Mouse (Mus musculus): ENCODE measurements around the gene Olfr766-ps1. TPM values are rescaled to one million over a fixed set of nuclear protein-coding genes. Genes with fewer than 3 reads are reported as not detected.
A peak's percentile ranks its signal among the peaks of the same experiment; 100 is the strongest.
"Not testable (repeated sequence)": the region's sequence is repeated elsewhere in the genome, so short reads cannot be mapped to it uniquely, and the experiment has no call there.

Olfr766-ps1 gene
- polyA plus RNA-seq (2015; fragmentation: Nextera tagmentation; extraction: Ambion mirVana): not detected in 2 replicates

DNA sequence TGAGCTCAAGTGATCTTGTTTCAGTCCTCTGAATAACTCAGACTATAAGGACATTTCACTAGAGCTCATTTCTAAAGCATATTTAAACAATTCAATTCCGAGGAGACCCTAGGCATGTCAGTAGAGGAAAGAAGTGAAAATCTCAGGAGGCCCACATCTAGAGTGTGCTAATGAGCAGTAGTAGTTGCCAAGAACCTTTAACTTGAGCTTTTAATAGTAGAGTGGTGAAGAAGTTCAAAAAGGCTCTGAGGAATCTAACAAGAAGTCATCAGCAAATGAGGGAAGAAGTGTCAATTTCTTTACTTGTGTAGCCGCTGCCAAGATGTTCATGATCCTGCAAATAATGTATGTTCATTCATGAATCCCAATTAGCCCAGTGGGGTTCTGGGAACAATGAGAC is at the start of gene Olfr766-ps1:
Olfr766-ps1 (minus strand) TSS at position 101 of the 400 bp plus-strand sequence.
- 92% methylated on average over 2 of the region's 2 CpGs for WGBS
- Histone ChIP-seq H3K4me1 (replicated peaks) (no peaks in the 10 kb centered on the region), H3K4me2 (replicated peaks) (no peak within 1 kb of the TSS), H3K9ac (replicated peaks) (no peak within 1 kb of the TSS), H3K4me3 (replicated peaks) (no peak within 1 kb of the TSS), H3K27ac (no peak within 1 kb of the TSS), H3K36me3 (no peaks in the 10 kb centered on the region), H3K27me3 (no peaks in the 10 kb centered on the region), H3K9me3 (no peaks in the 10 kb centered on the region)
- no peak for ATAC-seq

GRCm38 (mm10) chr10:129117761-129118160 is 49.0 kb upstream of the Olfr766-ps1 start, which contains the start of gene Olfr769:
Gene Olfr769 (minus strand): TSS chr10:129117861.
- H3K36me3 ChIP-seq: no peaks in the 10 kb centered on the region
- no peaks in the 10 kb centered on the region for H3K27me3 ChIP-seq
- no peak within 1 kb of the TSS for H3K4me3 ChIP-seq (replicated peaks)
- 86% methylated on average over 2 of the region's 2 CpGs for WGBS
- no peak within 1 kb of the TSS for H3K27ac ChIP-seq
- no peaks in the 10 kb centered on the region for H3K9me3 ChIP-seq
- H3K4me2 ChIP-seq (replicated peaks): no peak within 1 kb of the TSS
- no peak for ATAC-seq
- H3K9ac ChIP-seq (replicated peaks): no peak within 1 kb of the TSS
- H3K4me1 ChIP-seq (replicated peaks): no peaks in the 10 kb centered on the region

GRCm38 (mm10) chr10:129115146-129115545 is 46.4 kb upstream of the Olfr766-ps1 start:
- no peaks in the 10 kb centered on the region for H3K9me3 ChIP-seq
- H3K4me1 ChIP-seq (replicated peaks): no peaks in the 10 kb centered on the region
- no peaks in the 10 kb centered on the region for H3K36me3 ChIP-seq
- H3K4me2 ChIP-seq (replicated peaks): no peak overlapping the region
- no peak for ATAC-seq
- no peak overlapping the region for H3K27ac ChIP-seq
- no peaks in the 10 kb centered on the region for H3K27me3 ChIP-seq
- WGBS: 92% methylated on average over 3 of the region's 3 CpGs
- no peak overlapping the region for H3K4me3 ChIP-seq (replicated peaks)
- H3K9ac ChIP-seq (replicated peaks): no peak overlapping the region

DNA sequence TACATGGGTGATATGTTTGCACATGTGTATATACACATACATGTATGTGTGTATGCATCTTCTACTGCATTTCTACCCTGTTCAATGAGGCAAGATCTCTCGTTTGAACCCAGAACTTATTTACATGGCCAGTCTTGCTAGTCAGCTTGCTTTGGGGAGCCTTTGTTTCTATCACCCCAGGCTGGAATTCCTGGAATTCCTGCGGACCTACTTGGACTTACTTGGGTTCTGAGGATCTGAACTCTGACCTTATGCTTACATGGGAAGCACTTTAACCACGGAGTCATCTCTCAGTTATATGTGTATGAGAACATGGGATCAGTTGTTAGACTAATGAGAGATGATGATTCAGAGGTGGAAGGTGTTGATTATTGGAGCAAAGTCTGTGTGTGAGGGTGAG is 32.5 kb upstream of the Olfr766-ps1 start:
- Histone ChIP-seq H3K36me3 (no peaks in the 10 kb centered on the region), H3K4me2 (replicated peaks) (no peak overlapping the region), H3K9ac (replicated peaks) (no peak overlapping the region), H3K27me3 (no peaks in the 10 kb centered on the region), H3K4me3 (replicated peaks) (no peak overlapping the region), H3K9me3 (no peaks in the 10 kb centered on the region), H3K4me1 (replicated peaks) (no peaks in the 10 kb centered on the region), H3K27ac (no peak overlapping the region)
- no peak for ATAC-seq
- WGBS: 43% methylated on average over 3 of the region's 3 CpGs

GRCm38 (mm10) chr10:129099275-129099674 is 30.5 kb upstream of the Olfr766-ps1 start, which contains the start of gene Olfr768:
Gene Olfr768 (minus strand): TSS chr10:129099375.
- Histone ChIP-seq H3K4me1 (replicated peaks) (no peaks in the 10 kb centered on the region), H3K4me3 (replicated peaks) (no peak within 1 kb of the TSS), H3K27ac (no peak within 1 kb of the TSS), H3K9me3 (no peaks in the 10 kb centered on the region), H3K9ac (replicated peaks) (no peak within 1 kb of the TSS), H3K36me3 (no peaks in the 10 kb centered on the region), H3K4me2 (replicated peaks) (no peak within 1 kb of the TSS), H3K27me3 (no peaks in the 10 kb centered on the region)
- no peak for ATAC-seq
- 90% methylated on average over 1 of the region's 1 CpGs for WGBS

- not testable (repeated sequence) for H3K9ac ChIP-seq (replicated peaks); H3K36me3 ChIP-seq; H3K4me1 ChIP-seq (replicated peaks); H3K4me3 ChIP-seq (replicated peaks); H3K4me2 ChIP-seq (replicated peaks); ATAC-seq; H3K27me3 ChIP-seq; H3K9me3 ChIP-seq; H3K27ac ChIP-seq
Measured at GRCm38 (mm10) chr10:129082810-129083209, 14.0 kb upstream of the Olfr766-ps1 start, which contains the start of gene Olfr767. Gene Olfr767 (minus strand): TSS chr10:129082910.

GRCm38 (mm10) chr10:129049898-129050297 is 18.9 kb downstream of the Olfr766-ps1 start, which contains the start of gene Olfr765:
Gene Olfr765 (minus strand): TSS chr10:129049998.
- not testable (repeated sequence) for H3K4me1 ChIP-seq (replicated peaks); H3K4me2 ChIP-seq (replicated peaks); H3K9me3 ChIP-seq; ATAC-seq; H3K4me3 ChIP-seq (replicated peaks); H3K36me3 ChIP-seq; H3K27ac ChIP-seq; H3K27me3 ChIP-seq; H3K9ac ChIP-seq (replicated peaks)

DNA sequence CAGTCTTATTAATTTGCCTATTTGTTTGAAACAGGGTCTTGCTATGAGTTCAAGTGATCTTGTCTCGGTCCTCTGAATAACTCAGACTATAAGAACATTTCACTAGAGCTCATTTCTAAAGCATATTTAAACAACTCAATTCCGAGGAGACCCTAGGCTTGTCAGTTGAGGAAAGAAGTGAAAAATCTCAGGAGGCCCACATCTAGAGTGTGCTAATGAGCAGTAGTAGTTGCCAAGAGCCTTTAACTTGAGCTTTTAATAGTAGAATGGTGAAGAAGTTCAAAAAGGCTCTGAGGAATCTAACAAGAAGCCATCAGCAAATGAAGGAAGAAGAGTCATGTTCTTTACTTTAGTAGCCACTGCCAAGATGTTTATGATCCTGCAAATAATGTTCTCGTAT is 29.0 kb downstream of the Olfr766-ps1 start, which contains the start of gene Olfr764-ps1:
Olfr764-ps1 (minus strand) TSS at position 101 of the 400 bp plus-strand sequence.
- H3K27ac ChIP-seq: no peak within 1 kb of the TSS
- ATAC-seq: no peak
- H3K4me3 ChIP-seq (replicated peaks): no peak within 1 kb of the TSS
- H3K36me3 ChIP-seq: no peaks in the 10 kb centered on the region
- no peaks in the 10 kb centered on the region for H3K9me3 ChIP-seq
- no peaks in the 10 kb centered on the region for H3K4me1 ChIP-seq (replicated peaks)
- H3K27me3 ChIP-seq: no peaks in the 10 kb centered on the region
- no peak within 1 kb of the TSS for H3K9ac ChIP-seq (replicated peaks)
- H3K4me2 ChIP-seq (replicated peaks): no peak within 1 kb of the TSS
- WGBS: 84% methylated on average over 3 of the region's 3 CpGs

- Histone ChIP-seq H3K36me3 (no peaks in the 10 kb centered on the region), H3K4me2 (replicated peaks) (no peak overlapping the region), H3K27me3 (no peaks in the 10 kb centered on the region), H3K27ac (no peak overlapping the region), H3K4me1 (replicated peaks) (no peaks in the 10 kb centered on the region), H3K9ac (replicated peaks) (no peak overlapping the region), H3K9me3 (no peaks in the 10 kb centered on the region), H3K4me3 (replicated peaks) (no peak overlapping the region)
- ATAC-seq: no peak
- WGBS: 84% methylated on average over 2 of the region's 2 CpGs
Measured at GRCm38 (mm10) chr10:129028343-129028742, 40.4 kb downstream of the Olfr766-ps1 start.

- Histone ChIP-seq H3K27ac (no peak overlapping the region), H3K4me1 (replicated peaks) (no peaks in the 10 kb centered on the region), H3K9me3 (no peaks in the 10 kb centered on the region), H3K4me3 (replicated peaks) (no peak overlapping the region), H3K4me2 (replicated peaks) (no peak overlapping the region), H3K9ac (replicated peaks) (no peak overlapping the region), H3K36me3 (no peaks in the 10 kb centered on the region), H3K27me3 (no peaks in the 10 kb centered on the region)
- ATAC-seq: peak; percentile 77
- 59% methylated on average over 3 of the region's 3 CpGs for WGBS
Measured at GRCm38 (mm10) chr10:129026018-129026662, 42.6 kb downstream of the Olfr766-ps1 start.

DNA sequence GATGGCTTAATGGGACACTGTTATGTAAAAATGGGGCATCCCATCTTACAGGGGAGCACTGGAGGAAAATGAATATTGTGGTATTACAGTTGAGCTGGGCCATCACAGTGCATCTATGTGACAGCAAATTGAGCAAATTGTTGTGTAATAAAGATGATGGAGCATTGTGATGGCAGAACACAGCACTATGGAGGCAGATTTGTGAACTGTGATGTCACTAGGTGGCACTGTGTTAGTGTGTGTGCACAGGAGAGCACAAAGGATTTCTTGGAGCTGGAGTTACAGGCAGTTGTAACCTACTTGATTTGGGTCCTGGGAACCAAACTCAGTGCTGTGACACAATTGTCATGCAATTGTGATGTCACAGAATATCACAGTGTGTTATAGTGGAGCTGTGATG is 45.5 kb downstream of the Olfr766-ps1 start:
- peak; percentile 43; the same call in 1 of the 2 replicates for ATAC-seq
- Histone ChIP-seq H3K4me2 (replicated peaks) (no peak overlapping the region), H3K9me3 (no peaks in the 10 kb centered on the region), H3K4me1 (replicated peaks) (no peaks in the 10 kb centered on the region), H3K36me3 (no peaks in the 10 kb centered on the region), H3K4me3 (replicated peaks) (no peak overlapping the region), H3K9ac (replicated peaks) (no peak overlapping the region), H3K27me3 (no peaks in the 10 kb centered on the region), H3K27ac (no peak overlapping the region)

- Histone ChIP-seq H3K36me3 (no peaks in the 10 kb centered on the region), H3K4me2 (replicated peaks) (no peak overlapping the region), H3K27me3 (no peaks in the 10 kb centered on the region), H3K27ac (no peak overlapping the region), H3K4me1 (replicated peaks) (no peaks in the 10 kb centered on the region), H3K9me3 (no peaks in the 10 kb centered on the region), H3K4me3 (replicated peaks) (no peak overlapping the region), H3K9ac (replicated peaks) (no peak overlapping the region)
- ATAC-seq: no peak
Measured at GRCm38 (mm10) chr10:129014477-129014876, 54.3 kb downstream of the Olfr766-ps1 start.
